Mouse (Mus musculus) CD4-positive helper T cell, adult 2 months (primary cell): ENCODE data around the gene Nrf1.

Source experiments
- DNase-seq: peaks from one replicate; pipeline ENCODE4 v3.0.0-alpha.2; 2012; ENCODE audit warnings: low read depth, missing footprints, low spot score

Gene Nrf1

GRCm38 (mm10) chr6:30175225-30175917 is 127.6 kb downstream of the Nrf1 start:
- DNase-seq, result peak; percentile 54

DNA sequence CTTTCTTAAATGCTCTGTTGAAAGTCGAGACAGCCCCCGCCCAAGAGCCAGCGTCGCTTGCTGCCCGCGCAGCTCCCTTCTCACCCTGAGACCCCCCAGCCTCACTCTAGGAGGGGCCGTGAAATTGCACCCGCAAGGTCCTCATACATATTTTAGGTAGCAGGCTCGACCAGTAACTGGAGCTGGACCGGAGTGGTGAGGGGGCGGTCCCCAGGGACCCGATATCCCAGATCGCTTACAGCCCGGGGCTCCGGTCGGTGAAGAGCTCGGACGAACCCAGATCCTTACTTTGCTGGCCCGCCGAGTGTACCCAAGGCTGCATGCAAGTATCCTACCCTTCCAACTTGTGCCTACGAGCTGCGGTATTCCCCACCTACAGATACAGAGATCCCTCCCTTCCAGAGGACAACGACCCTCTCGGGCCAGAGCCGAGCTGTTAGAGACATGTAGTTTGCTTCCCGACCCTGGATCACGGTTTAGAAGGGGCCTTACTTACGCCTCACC is 128.2 kb downstream of the Nrf1 start:
- DNase-seq, result peak; percentile 16

DNA sequence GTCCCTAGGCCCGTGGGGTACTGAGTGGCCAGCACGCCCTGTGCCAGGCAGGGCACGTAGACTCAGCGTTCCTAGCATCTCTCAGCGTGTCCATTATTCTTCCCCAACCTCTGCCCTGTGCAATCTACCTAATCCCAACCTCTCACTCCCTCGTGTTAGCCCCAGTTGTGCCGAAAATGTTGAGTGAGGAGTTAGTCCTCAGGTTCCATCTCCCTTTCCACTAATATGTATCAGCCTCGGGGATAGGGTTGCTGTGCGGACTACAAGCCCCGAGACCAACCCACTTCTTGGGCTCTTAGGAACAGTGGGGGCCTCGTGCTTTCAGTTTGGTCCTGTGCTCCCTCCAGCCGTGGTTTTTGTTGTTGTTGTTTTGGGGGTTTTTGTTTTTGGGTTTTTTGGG is 128.7 kb downstream of the Nrf1 start:
- no peak for DNase-seq

DNA sequence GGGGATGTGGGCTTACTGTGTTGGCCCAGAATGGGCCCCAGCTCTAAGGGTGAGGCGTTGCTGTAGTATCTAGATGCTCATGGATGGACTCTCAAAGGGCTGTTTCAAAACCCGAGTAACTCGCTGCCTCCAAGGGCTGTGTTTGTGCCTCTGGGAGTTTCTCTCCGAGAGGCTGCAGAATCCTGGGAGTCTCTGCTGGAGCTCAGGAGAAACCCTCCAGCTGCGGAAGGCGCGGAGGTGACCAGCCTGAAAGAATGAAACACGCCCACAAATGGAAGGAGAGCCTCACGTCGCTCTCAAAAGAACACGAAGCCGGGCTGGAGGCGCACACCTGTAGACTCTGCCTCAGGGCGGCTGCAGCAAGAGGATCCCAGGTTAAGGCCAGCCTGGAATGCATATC is 129.5 kb downstream of the Nrf1 start:
- DNase-seq, result peak; percentile 23

DNA sequence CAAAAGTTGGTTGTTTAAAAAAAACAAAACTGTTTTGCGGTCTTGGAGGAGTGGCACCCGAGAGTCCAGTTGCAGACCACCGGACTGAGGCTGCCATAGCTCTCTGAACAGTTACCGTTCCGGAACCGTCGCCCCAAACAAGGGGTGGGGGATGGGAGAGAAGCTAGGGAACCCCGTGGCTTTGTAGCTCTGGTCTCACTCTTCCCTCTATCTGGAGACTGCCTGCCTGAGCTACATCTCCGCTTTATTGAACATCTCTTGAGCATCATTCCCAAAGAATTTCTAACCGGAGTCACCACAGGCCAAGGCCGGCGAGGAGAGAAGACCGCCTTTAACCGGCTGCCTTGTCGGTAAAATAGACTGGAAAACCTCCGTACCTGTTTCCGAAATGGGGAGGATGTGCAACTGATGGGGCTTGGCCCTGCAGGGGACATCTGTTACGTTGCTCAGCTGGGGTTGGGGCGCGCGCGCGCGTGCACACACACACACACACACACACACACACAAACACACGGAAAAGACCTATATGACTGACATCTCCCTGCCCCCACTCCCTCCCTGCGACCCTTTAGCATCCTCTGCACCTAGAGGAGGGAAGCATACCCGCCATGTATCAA is 130.3 kb downstream of the Nrf1 start:
- DNase-seq, result peak; percentile 16

GRCm38 (mm10) chr6:30179046-30179445 is 131.3 kb downstream of the Nrf1 start:
- DNase-seq, result no peak

- no peak for DNase-seq
Measured at GRCm38 (mm10) chr6:30180321-30180720, 132.5 kb downstream of the Nrf1 start.

GRCm38 (mm10) chr6:30182038-30182437 is 134.2 kb downstream of the Nrf1 start:
- DNase-seq, result no peak

DNA sequence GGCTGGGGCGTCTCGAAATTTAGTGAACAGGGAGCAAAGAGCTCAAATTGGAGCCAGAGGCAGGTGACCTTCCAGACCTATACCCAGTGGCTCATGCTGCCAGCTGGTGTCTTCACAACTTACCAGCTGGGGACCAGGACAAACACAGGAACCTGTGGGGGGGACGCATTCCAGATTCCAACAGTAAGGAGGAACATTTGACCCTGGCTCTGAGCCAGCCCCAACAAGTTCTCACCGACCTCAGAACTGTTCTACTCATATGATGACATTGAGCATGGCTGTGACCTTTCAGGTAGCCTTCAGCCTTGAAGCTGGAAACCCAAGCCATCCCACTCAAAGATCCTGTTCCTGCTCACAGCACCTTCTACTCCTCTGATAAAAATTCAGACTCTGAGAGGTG is 135.8 kb downstream of the Nrf1 start:
- DNase-seq, result no peak

GRCm38 (mm10) chr6:30195656-30196055 is 147.9 kb downstream of the Nrf1 start:
- DNase-seq, result no peak

DNA sequence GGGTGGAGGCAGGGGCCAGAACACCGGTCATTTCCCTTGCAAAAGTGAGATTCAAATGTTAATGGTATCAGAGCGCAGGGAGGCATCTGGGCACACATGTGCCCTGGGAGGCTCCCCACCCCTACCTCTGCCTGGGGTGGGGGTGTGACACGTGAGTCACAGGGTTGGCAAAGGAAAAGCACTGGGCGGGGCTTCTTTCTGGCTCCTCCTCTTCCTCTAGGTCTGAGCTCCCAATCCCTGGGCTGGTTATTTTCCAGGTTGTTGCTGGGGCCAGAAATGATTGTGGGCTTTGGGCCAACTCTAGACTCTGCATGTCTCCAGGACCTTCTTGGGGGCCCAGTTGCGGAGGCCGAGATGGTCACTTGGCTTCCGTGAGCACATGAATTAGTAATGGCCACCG is 148.4 kb downstream of the Nrf1 start:
- no peak for DNase-seq
